Mouse (Mus musculus) midbrain, embryonic 16.5 days (tissue): ENCODE measurements around the gene Ttc9. TPM values are rescaled to one million over a fixed set of nuclear protein-coding genes. Genes with fewer than 3 reads are reported as not detected.

Source experiments
- ATAC-seq: fragments of 200-750 bp; cut with Nextera tagmentation; 2 replicates; pipeline ENCODE4 v1.8.0; 2017; ENCODE audit warnings: moderate TSS enrichment
- H3K27ac ChIP-seq: fragments of 300-500 bp; sonication (generic); 2 replicates; pipeline ENCODE4 v1.5.1; 2014; ENCODE audit warnings: mild to moderate bottlenecking, low read length, mixed read lengths
- H3K27me3 ChIP-seq: fragments of 300-500 bp; sonication (generic); 2 replicates; pipeline ENCODE4 v1.6.1; 2014; ENCODE audit warnings: low read depth, low read length, mixed read lengths; ENCODE audit not compliant: control insufficient read depth, insufficient read depth
- H3K36me3 ChIP-seq: fragments of 300-500 bp; sonication (generic); 2 replicates; pipeline ENCODE4 v1.6.1; 2014; ENCODE audit warnings: mild to moderate bottlenecking, low read length, moderate library complexity, mixed read lengths; ENCODE audit not compliant: control insufficient read depth, insufficient read depth
- H3K4me1 ChIP-seq: fragments of 300-500 bp; sonication (generic); 2 replicates; pipeline ENCODE4 v1.6.1; 2014; ENCODE audit warnings: mild to moderate bottlenecking, low read length, mixed read lengths; ENCODE audit not compliant: control insufficient read depth, insufficient read depth
- H3K4me2 ChIP-seq: fragments of 300-500 bp; sonication (generic); 2 replicates; pipeline ENCODE4 v1.6.1; 2014; ENCODE audit warnings: mild to moderate bottlenecking, low read length, mixed read lengths
- H3K4me3 ChIP-seq: fragments of 300-500 bp; sonication (generic); 2 replicates; pipeline ENCODE4 v1.5.1; 2014; ENCODE audit warnings: low read depth, mild to moderate bottlenecking, low read length, moderate library complexity, mixed read lengths
- H3K9ac ChIP-seq: fragments of 300-500 bp; sonication (generic); 2 replicates; pipeline ENCODE4 v1.6.1; 2014; ENCODE audit warnings: low read depth, low read length, mixed read lengths
- H3K9me3 ChIP-seq: fragments of 300-500 bp; sonication (generic); replicated peaks from 2 replicates; pipeline ENCODE4 v1.6.1; 2014; ENCODE audit warnings: mild to moderate bottlenecking, low read length, mixed read lengths; ENCODE audit not compliant: control insufficient read depth, poor library complexity, severe bottlenecking
- WGBS: fragments of 180-500 bp; shearing (Covaris S2); extraction: QIAGEN DNeasy Blood & Tissue Kit; methylation state at CpG from one replicate; pipeline ENCODE4 v1.1.7; 2014; 5-methylcytosine and 5-hydroxymethylcytosine counted together
- polyA plus RNA-seq: library from polyadenylated mRNA; unstranded; fragments of >200 nt; fragmentation: Nextera tagmentation; extraction: Ambion mirVana; gene quantifications from 2 replicates; pipeline ENCODE4 v1.2.1, GENCODE M21; 2015

Ttc9 gene
- polyA plus RNA-seq = 15.3 and 17.2 TPM in 2 replicates

DNA sequence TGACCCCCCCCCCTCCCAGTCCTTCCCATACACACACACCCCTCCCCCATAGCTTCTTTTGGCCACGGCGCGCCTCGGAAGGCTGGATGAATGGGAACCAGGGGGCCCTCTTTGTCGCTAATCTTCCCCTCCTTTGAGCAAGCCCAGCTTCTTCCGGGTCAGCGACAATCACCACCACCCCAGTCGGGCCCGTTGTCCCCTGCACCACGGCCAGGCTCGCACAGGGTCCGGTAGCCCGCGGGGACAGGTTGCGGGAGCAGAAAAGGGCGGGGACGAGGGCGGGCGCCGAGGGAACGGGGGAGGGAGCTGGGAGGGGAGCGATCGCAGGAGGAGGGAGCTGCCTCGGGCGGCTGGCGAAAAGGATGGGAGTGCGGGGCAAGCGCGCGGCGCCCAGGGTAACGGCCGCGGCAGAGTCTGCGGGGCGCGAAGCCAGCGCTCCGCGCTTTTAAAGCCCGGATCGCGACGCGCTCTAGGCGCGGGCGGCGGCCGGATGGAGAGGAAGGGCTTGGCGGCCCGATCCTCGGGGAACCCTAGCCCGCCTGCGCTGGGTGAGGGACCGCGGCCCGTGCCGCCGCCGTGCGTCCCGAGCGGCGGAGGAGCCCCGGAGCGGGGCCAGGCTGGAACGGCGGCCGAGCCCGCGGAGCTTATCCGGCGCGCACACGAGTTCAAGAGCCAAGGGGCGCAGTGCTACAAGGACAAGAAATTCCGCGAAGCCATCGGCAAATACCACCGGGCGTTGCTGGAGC, at the start of gene Ttc9:
Gene Ttc9 (plus strand): TSS at position 335 of the 746 bp plus-strand sequence.
- Histone ChIP-seq H3K9me3 (no peaks in the 10 kb centered on the region), H3K27me3 (no peaks in the 10 kb centered on the region; the same call in 1 of the 2 replicates), H3K36me3 (no peaks in the 10 kb centered on the region), H3K27ac (peak within 1 kb of the TSS; percentile 96), H3K9ac (peak within 1 kb of the TSS; percentile 80), H3K4me3 (peak within 1 kb of the TSS; percentile 82), H3K4me2 (peak within 1 kb of the TSS; percentile 72), H3K4me1 (peaks cover 9% of the 10 kb centered on the region)
- under 1% methylated on average over 67 of the region's 82 CpGs for WGBS
- ATAC-seq = peak; percentile 81

GRCm38 (mm10) chr12:81594902-81595671, 36.0 kb upstream of the Ttc9 start, which contains the start of gene Med6:
Med6 (minus strand) TSS chr12:81595008.
- peak within 1 kb of the TSS; percentile 43 for H3K27ac ChIP-seq
- H3K9ac ChIP-seq = peak within 1 kb of the TSS; percentile 63
- no peaks in the 10 kb centered on the region for H3K9me3 ChIP-seq
- H3K27me3 ChIP-seq = no peaks in the 10 kb centered on the region
- H3K36me3 ChIP-seq = no peaks in the 10 kb centered on the region
- peak within 1 kb of the TSS; percentile 72 for H3K4me2 ChIP-seq
- 3% methylated on average over 35 of the region's 36 CpGs for WGBS
- H3K4me3 ChIP-seq = peak within 1 kb of the TSS; percentile 60
- ATAC-seq = peak; percentile 98
- peaks cover 5% of the 10 kb centered on the region for H3K4me1 ChIP-seq

GRCm38 (mm10) chr12:81596547-81597262, 34.3 kb upstream of the Ttc9 start:
- Histone ChIP-seq H3K27me3 (peaks cover 5% of the 10 kb centered on the region), H3K4me2 (no peak overlapping the region), H3K4me3 (no peak overlapping the region), H3K9me3 (no peaks in the 10 kb centered on the region), H3K4me1 (peaks cover 5% of the 10 kb centered on the region), H3K36me3 (no peaks in the 10 kb centered on the region), H3K27ac (no peak overlapping the region), H3K9ac (no peak overlapping the region)
- ATAC-seq = no peak
- WGBS = 73% methylated on average over 8 of the region's 8 CpGs

DNA sequence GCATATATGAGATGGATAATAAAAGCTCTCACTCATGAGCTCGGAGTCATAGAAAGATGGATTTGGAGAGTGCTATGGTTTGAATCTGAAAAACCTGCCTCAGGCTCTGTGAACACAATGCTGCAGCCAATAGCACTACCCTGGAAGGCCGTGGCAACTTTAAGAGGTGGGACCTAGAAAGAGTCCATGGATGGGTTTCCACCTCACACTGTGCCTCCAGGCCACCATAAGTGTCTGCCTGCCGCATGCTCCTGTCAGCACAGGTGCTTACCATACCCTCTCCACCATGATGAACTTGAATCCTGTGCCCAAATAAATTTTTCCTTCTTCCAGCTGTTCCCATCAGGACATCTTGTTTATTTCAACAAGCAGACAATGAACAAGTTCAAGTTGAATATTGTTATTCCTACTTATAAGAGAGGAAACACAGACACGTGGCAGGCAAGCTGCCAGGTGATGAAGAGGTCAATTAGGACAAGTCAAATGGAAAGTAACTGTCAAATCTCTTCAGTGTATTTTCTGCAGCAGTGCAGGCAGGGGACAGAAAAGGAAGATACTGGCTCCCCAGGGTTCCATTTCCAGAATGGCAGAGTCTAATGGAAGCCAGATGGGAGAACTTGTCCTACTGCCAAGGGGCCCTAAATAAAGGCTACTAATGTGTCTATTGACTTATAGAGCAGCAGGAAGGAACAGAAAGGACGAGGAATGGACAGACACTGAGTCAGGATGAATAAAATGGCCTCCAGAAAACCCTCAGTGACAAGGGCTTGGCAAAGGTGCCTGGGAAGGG, 25.9 kb upstream of the Ttc9 start:
- H3K36me3 ChIP-seq = no peaks in the 10 kb centered on the region
- H3K4me1 ChIP-seq = no peaks in the 10 kb centered on the region
- no peak overlapping the region for H3K27ac ChIP-seq
- H3K27me3 ChIP-seq = peaks cover 7% of the 10 kb centered on the region
- 65% methylated on average over 5 of the region's 5 CpGs for WGBS
- H3K4me2 ChIP-seq = no peak overlapping the region
- no peak overlapping the region for H3K4me3 ChIP-seq
- ATAC-seq = no peak
- H3K9me3 ChIP-seq = no peaks in the 10 kb centered on the region
- H3K9ac ChIP-seq = no peak overlapping the region

GRCm38 (mm10) chr12:81609445-81609844, 21.6 kb upstream of the Ttc9 start:
- Histone ChIP-seq H3K4me1 (no peaks in the 10 kb centered on the region), H3K9me3 (no peaks in the 10 kb centered on the region), H3K36me3 (no peaks in the 10 kb centered on the region), H3K27me3 (peaks cover 3% of the 10 kb centered on the region; the same call in 1 of the 2 replicates), H3K27ac (no peak overlapping the region), H3K4me2 (no peak overlapping the region), H3K9ac (no peak overlapping the region), H3K4me3 (no peak overlapping the region)
- no peak for ATAC-seq

DNA sequence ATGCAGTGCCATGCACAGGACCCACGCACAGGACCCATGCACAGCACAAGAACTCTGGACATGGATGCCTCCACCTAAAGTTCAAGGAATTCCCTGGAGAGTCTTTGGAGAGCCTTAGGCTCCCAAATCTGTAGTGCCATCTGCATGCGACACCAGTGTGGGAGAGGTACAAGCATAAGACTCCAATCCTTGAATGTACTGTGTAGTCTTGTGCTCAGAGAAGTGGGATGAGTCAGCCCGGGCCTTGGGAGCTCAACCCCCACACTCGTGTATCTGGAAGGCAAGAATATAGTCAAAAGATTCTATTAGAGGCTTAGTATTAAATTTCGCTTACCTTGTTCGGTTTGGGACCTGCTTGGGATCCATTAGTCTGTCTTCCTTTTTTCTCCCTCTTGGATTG, 15.2 kb upstream of the Ttc9 start:
- no peaks in the 10 kb centered on the region for H3K4me1 ChIP-seq
- WGBS = 93% methylated on average over 6 of the region's 6 CpGs

DNA sequence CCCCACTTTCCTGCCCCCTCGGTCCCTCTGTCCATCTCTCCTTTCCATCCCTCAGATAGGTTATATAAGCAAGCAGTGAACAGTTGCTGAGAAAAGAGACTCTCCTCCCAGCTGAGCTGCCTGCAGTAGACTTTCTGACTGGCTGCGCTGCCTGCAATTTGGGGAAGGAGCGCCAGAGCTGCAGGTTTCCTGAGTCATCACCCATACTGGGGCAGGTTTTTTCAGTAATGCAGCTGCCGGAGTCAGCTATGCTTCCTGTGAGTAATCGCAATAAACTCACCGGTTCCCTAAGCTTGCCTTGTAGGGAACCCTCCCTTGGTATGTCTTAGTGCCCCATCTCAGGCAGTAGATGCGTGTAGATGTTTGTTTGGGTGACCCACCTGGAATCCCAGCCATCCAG, 14.1 kb upstream of the Ttc9 start:
- H3K4me3 ChIP-seq = no peak overlapping the region
- 79% methylated on average over 7 of the region's 7 CpGs for WGBS
- H3K4me2 ChIP-seq = no peak overlapping the region
- no peaks in the 10 kb centered on the region for H3K4me1 ChIP-seq
- no peaks in the 10 kb centered on the region for H3K36me3 ChIP-seq
- no peak overlapping the region for H3K9ac ChIP-seq
- no peaks in the 10 kb centered on the region for H3K9me3 ChIP-seq
- H3K27me3 ChIP-seq = no peaks in the 10 kb centered on the region
- no peak for ATAC-seq
- H3K27ac ChIP-seq = no peak overlapping the region

More for the DNA sequence above, 15.2 kb upstream of the Ttc9 start:
- no peak overlapping the region for H3K4me2 ChIP-seq
- H3K36me3 ChIP-seq = no peaks in the 10 kb centered on the region
- ATAC-seq = no peak
- no peaks in the 10 kb centered on the region for H3K27me3 ChIP-seq
- H3K9me3 ChIP-seq = no peaks in the 10 kb centered on the region
- H3K4me3 ChIP-seq = no peak overlapping the region
- no peak overlapping the region for H3K27ac ChIP-seq
- H3K9ac ChIP-seq = no peak overlapping the region

- Histone ChIP-seq H3K27ac (no peak overlapping the region), H3K9me3 (no peaks in the 10 kb centered on the region), H3K36me3 (no peaks in the 10 kb centered on the region), H3K9ac (no peak overlapping the region), H3K27me3 (no peaks in the 10 kb centered on the region), H3K4me3 (no peak overlapping the region), H3K4me2 (no peak overlapping the region), H3K4me1 (no peaks in the 10 kb centered on the region)
- 0 out of 2 replicates have a peak, but pooled peaks have one; percentile 25 for ATAC-seq
- WGBS = 14% methylated on average over 5 of the region's 5 CpGs
These were observed 11.7 kb upstream of the Ttc9 start for GRCm38 (mm10) chr12:81619302-81619701.
